Mouse (Mus musculus) stomach, postnatal 0 days (tissue): ENCODE results near the gene 1700010B08Rik. TPM values are rescaled to one million over a fixed set of nuclear protein-coding genes. Genes with fewer than 3 reads are reported as not detected.
"Not testable (repeated sequence)": the region's sequence is repeated elsewhere in the genome, so short reads cannot be mapped to it uniquely, and the experiment has no call there.

Source experiments
- ATAC-seq: fragments of 200-750 bp; cut with Nextera tagmentation; 2 replicates; pipeline ENCODE4 v1.8.0; 2017; ENCODE audit not compliant: low FRiP score, low TSS enrichment
- DNase-seq: peaks from one replicate; pipeline ENCODE4 v3.0.0-alpha.2; 2016; ENCODE audit warnings: low spot score
- H3K27ac ChIP-seq: fragments of 300-500 bp; sonication (generic); replicated peaks from 2 replicates; pipeline ENCODE4 v1.5.1; 2014; ENCODE audit warnings: mild to moderate bottlenecking, control low read depth
- H3K27me3 ChIP-seq: fragments of 300-500 bp; sonication (generic); 2 replicates; pipeline ENCODE4 v1.6.1; 2014; ENCODE audit warnings: low read length; ENCODE audit not compliant: control insufficient read depth, insufficient read depth
- H3K36me3 ChIP-seq: fragments of 300-500 bp; sonication (generic); 2 replicates; pipeline ENCODE4 v1.6.1; 2014; ENCODE audit warnings: low read length, mixed read lengths; ENCODE audit not compliant: control insufficient read depth, insufficient read depth
- H3K4me1 ChIP-seq: fragments of 300-500 bp; sonication (generic); replicated peaks from 2 replicates; pipeline ENCODE4 v1.6.1; 2014; ENCODE audit warnings: antibody characterized with exemption; ENCODE audit not compliant: control insufficient read depth, insufficient read depth
- H3K4me2 ChIP-seq: fragments of 300-500 bp; sonication (generic); replicated peaks from 2 replicates; pipeline ENCODE4 v1.6.1; 2014; ENCODE audit warnings: low read depth, mild to moderate bottlenecking, control low read depth, moderate library complexity
- H3K4me3 ChIP-seq: fragments of 300-500 bp; sonication (generic); 2 replicates; pipeline ENCODE4 v1.5.1; 2014; ENCODE audit warnings: low read depth, low read length, control low read depth
- H3K9ac ChIP-seq: fragments of 300-500 bp; sonication (generic); 2 replicates; pipeline ENCODE4 v1.6.1; 2014; ENCODE audit warnings: mild to moderate bottlenecking, low read length, control low read depth, mixed read lengths
- H3K9me3 ChIP-seq: fragments of 300-500 bp; sonication (generic); 2 replicates; pipeline ENCODE4 v1.6.1; 2016; ENCODE audit warnings: low read length; ENCODE audit not compliant: control insufficient read depth
- CTCF ChIP-seq: IDR thresholded peaks from 2 replicates; pipeline ENCODE4 v1.5.1; 2016; ENCODE audit warnings: antibody characterized with exemption, low read depth, mild to moderate bottlenecking, moderate library complexity
- EP300 ChIP-seq: optimal IDR thresholded peaks from 2 replicates; pipeline ENCODE3; 2016; ENCODE audit warnings: antibody characterized with exemption
- WGBS: fragments of 180-500 bp; shearing (Covaris S2); extraction: QIAGEN DNeasy Blood & Tissue Kit; methylation state at CpG from one replicate; pipeline ENCODE4 v1.1.7; 2014; 5-methylcytosine and 5-hydroxymethylcytosine counted together
- polyA plus RNA-seq: library from polyadenylated mRNA; unstranded; fragments of >200 nt; fragmentation: Nextera tagmentation; extraction: Ambion mirVana; gene quantifications from 2 replicates; pipeline ENCODE4 v1.2.1, GENCODE M21; 2015

1700010B08Rik gene
- not detected in 2 replicates for polyA plus RNA-seq

DNA sequence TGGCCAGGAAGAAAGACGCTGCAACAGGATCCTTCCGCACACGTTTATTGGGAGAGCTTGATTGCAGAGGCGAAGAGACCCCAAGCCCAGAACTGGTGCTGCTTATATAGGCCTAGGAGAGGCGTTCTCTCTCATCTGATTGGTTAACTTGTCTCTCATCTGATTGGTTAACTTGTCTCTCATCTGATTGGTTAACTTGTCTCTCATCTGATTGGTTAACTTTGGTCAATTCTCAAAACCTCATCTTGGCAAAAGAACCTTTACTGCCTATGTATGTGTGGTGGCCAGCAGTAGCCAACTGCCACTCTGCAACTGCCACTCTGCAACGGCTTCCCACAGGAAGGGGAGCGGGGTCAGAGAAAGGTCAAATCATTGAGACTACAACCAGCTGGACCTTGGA, at the start of gene 1700010B08Rik:
TSS of gene 1700010B08Rik (plus strand) at position 301 of the 400 bp plus-strand sequence.
- H3K27me3 ChIP-seq, H3K9me3 ChIP-seq, H3K4me2 ChIP-seq, H3K4me1 ChIP-seq, DNase-seq, H3K27ac ChIP-seq, ATAC-seq, H3K4me3 ChIP-seq, H3K36me3 ChIP-seq, H3K9ac ChIP-seq: not testable (repeated sequence)
- 82% methylated on average over 6 of the region's 7 CpGs for WGBS

- Histone ChIP-seq H3K9me3 (no peaks in the 10 kb centered on the region), H3K9ac (no peak overlapping the region), H3K4me1 (no peaks in the 10 kb centered on the region), H3K36me3 (0 out of 2 replicates have a peak, but pooled peaks cover 2% of the 10 kb centered on the region), H3K27ac (no peak overlapping the region), H3K4me3 (no peak overlapping the region), H3K27me3 (no peaks in the 10 kb centered on the region), H3K4me2 (no peak overlapping the region)
- ATAC-seq = no peak
- no peak for DNase-seq
- WGBS = 58% methylated on average over 2 of the region's 2 CpGs
- no peak for TF ChIP-seq EP300
Observed at GRCm38 (mm10) chr2:173672328-173672896, 46.8 kb upstream of the 1700010B08Rik start.

- H3K9ac ChIP-seq = no peak overlapping the region
- no peak overlapping the region for H3K4me3 ChIP-seq
- no peaks in the 10 kb centered on the region for H3K4me1 ChIP-seq
- H3K4me2 ChIP-seq = no peak overlapping the region
- WGBS = 56% methylated on average over 1 of the region's 1 CpGs
- DNase-seq (no peak), ATAC-seq (peak; percentile 24; the same call in 1 of the 2 replicates)
- TF ChIP-seq EP300 (no peak), CTCF (no peak)
- H3K36me3 ChIP-seq = 0 out of 2 replicates have a peak, but pooled peaks cover 2% of the 10 kb centered on the region
- no peaks in the 10 kb centered on the region for H3K27me3 ChIP-seq
- no peaks in the 10 kb centered on the region for H3K9me3 ChIP-seq
- H3K27ac ChIP-seq = no peak overlapping the region
Observed at GRCm38 (mm10) chr2:173673469-173673868, 45.7 kb upstream of the 1700010B08Rik start.

- ATAC-seq = no peak
- Histone ChIP-seq H3K9ac (no peak overlapping the region), H3K4me3 (no peak overlapping the region), H3K27ac (no peak overlapping the region), H3K36me3 (no peaks in the 10 kb centered on the region), H3K27me3 (no peaks in the 10 kb centered on the region), H3K4me1 (no peaks in the 10 kb centered on the region), H3K9me3 (no peaks in the 10 kb centered on the region), H3K4me2 (no peak overlapping the region)
- TF ChIP-seq CTCF (no peak), EP300 (no peak)
- DNase-seq = no peak
- 93% methylated on average over 2 of the region's 2 CpGs for WGBS
Observed at GRCm38 (mm10) chr2:173678593-173678992, 40.6 kb upstream of the 1700010B08Rik start.

GRCm38 (mm10) chr2:173679217-173679616, 40.0 kb upstream of the 1700010B08Rik start:
- H3K4me2 ChIP-seq = no peak overlapping the region
- no peak for TF ChIP-seq CTCF
- TF ChIP-seq EP300 = no peak
- H3K9me3 ChIP-seq = no peaks in the 10 kb centered on the region
- no peak overlapping the region for H3K4me3 ChIP-seq
- no peak overlapping the region for H3K27ac ChIP-seq
- no peaks in the 10 kb centered on the region for H3K27me3 ChIP-seq
- 57% methylated on average over 3 of the region's 3 CpGs for WGBS
- no peaks in the 10 kb centered on the region for H3K4me1 ChIP-seq
- H3K9ac ChIP-seq = no peak overlapping the region
- no peak for ATAC-seq
- H3K36me3 ChIP-seq = no peaks in the 10 kb centered on the region
- no peak for DNase-seq

- WGBS = 58% methylated on average over 1 of the region's 1 CpGs
- no peak for TF ChIP-seq CTCF
- TF ChIP-seq EP300 = no peak
- no peak overlapping the region for H3K9ac ChIP-seq
- H3K36me3 ChIP-seq = no peaks in the 10 kb centered on the region
- ATAC-seq (0 out of 2 replicates have a peak, but pooled peaks have one; percentile 32), DNase-seq (no peak)
- H3K4me3 ChIP-seq = no peak overlapping the region
- H3K27me3 ChIP-seq = no peaks in the 10 kb centered on the region
- no peaks in the 10 kb centered on the region for H3K9me3 ChIP-seq
- no peak overlapping the region for H3K4me2 ChIP-seq
- H3K4me1 ChIP-seq = no peaks in the 10 kb centered on the region
- H3K27ac ChIP-seq = no peak overlapping the region
Observed at GRCm38 (mm10) chr2:173680153-173680552, 39.1 kb upstream of the 1700010B08Rik start.
